In genomic region chr6:119395421-119396308, GRCm38 (mm10) we compare ENCODE assay signal across 11 mouse cellular contexts. TPM values are rescaled to one million over a fixed set of nuclear protein-coding genes. Genes with fewer than 3 reads are reported as not detected.
DNase-seq lines count a peak whose midpoint lies in the region; ATAC-seq and TF ChIP-seq lines count a peak whose summit lies in the region.
"Had no signal": no experiment of that assay in that cellular context is flagged by ENCODE, and none has a peak within 500 bp of the region (broad histone marks: within the 10 kb centered on the region; RNA-seq: fewer than 3 reads in every experiment).

No protein-coding gene starts in this region.

- H3K27me3 ChIP-seq in liver, embryonic 16.5 days (ENCODE audit: control insufficient read depth, insufficient read depth, low read depth, low read length) = no peaks in the 10 kb centered on the region
- no peaks in the 10 kb centered on the region for H3K27me3 ChIP-seq in thymus, adult 2 months (ENCODE audit: control insufficient read depth, insufficient read depth, low read length)
- no peaks in the 10 kb centered on the region for H3K27me3 ChIP-seq in midbrain, embryonic 10.5 days (ENCODE audit: low read depth, poor library complexity, severe bottlenecking)
- no peaks in the 10 kb centered on the region for H3K27me3 ChIP-seq in forebrain, postnatal 0 days (ENCODE audit: insufficient read depth, low read length)
- H3K27me3 ChIP-seq in kidney, embryonic 15.5 days = no peaks in the 10 kb centered on the region
- H3K27me3 ChIP-seq: lung, embryonic 15.5 days had no signal

- H3K4me2 ChIP-seq in liver, embryonic 16.5 days (ENCODE audit: low read depth, low read length) = peak overlapping the region; percentile 42
- no peak overlapping the region for H3K4me2 ChIP-seq in forebrain, postnatal 0 days (ENCODE audit: low read depth)
- no peak overlapping the region for H3K4me2 ChIP-seq in kidney, embryonic 15.5 days
- H3K4me2 ChIP-seq: lung, embryonic 15.5 days had no signal

- H3K9ac ChIP-seq in liver, embryonic 16.5 days (ENCODE audit: low read depth, low read length) = no peak overlapping the region
- H3K9ac ChIP-seq in forebrain, postnatal 0 days = no peak overlapping the region
- H3K9ac ChIP-seq in kidney, embryonic 15.5 days = no peak overlapping the region
- H3K9ac ChIP-seq: lung, embryonic 15.5 days had no signal

- WGBS in liver, embryonic 16.5 days (ENCODE audit: insufficient replicate concordance) = 25% methylated on average over 14 of the region's 14 CpGs
- 7% methylated on average over 14 of the region's 14 CpGs for WGBS in thymus, adult 2 months
- WGBS in midbrain, embryonic 10.5 days = 85% methylated on average over 14 of the region's 14 CpGs
- 88% methylated on average over 14 of the region's 14 CpGs for WGBS in forebrain, postnatal 0 days
- WGBS in kidney, embryonic 15.5 days = 82% methylated on average over 14 of the region's 14 CpGs

- H3K4me1 ChIP-seq in liver, embryonic 16.5 days (ENCODE audit: control insufficient read depth, low read depth, low read length) = peaks cover 14% of the 10 kb centered on the region
- peaks cover 13% of the 10 kb centered on the region for H3K4me1 ChIP-seq in thymus, adult 2 months (replicated peaks; ENCODE audit: control insufficient read depth, insufficient read depth, low read length)
- no peaks in the 10 kb centered on the region for H3K4me1 ChIP-seq in midbrain, embryonic 10.5 days
- no peaks in the 10 kb centered on the region for H3K4me1 ChIP-seq in forebrain, postnatal 0 days (ENCODE audit: insufficient read depth)
- no peaks in the 10 kb centered on the region for H3K4me1 ChIP-seq in kidney, embryonic 15.5 days

- TF ChIP-seq CTCF in thymus, adult 2 months (IDR thresholded peaks at IDR 0.05; ENCODE audit: borderline replicate concordance, control insufficient read depth, extremely low read depth, insufficient read depth, low read length, poor library complexity) = no peak
- TF ChIP-seq CTCF in forebrain, postnatal 0 days (IDR thresholded peaks at IDR 0.05; ENCODE audit: low read depth) = no peak

- TF ChIP-seq POLR2A in thymus, adult 2 months (IDR thresholded peaks at IDR 0.05; ENCODE audit: control insufficient read depth, extremely low read depth, insufficient read depth, low read length, poor library complexity) = no peak

- H3K4me3 ChIP-seq in liver, embryonic 16.5 days (ENCODE audit: low read depth, low read length) = no peak overlapping the region
- no peak overlapping the region for H3K4me3 ChIP-seq in thymus, adult 2 months (ENCODE audit: control insufficient read depth, insufficient read depth, low read length)
- no peak overlapping the region for H3K4me3 ChIP-seq in midbrain, embryonic 10.5 days
- no peak overlapping the region for H3K4me3 ChIP-seq in forebrain, postnatal 0 days (ENCODE audit: low read depth, low read length)
- H3K4me3 ChIP-seq in kidney, embryonic 15.5 days (replicated peaks) = no peak overlapping the region
- H3K4me3 ChIP-seq: erythroblast, embryonic 14.5 days; lung, embryonic 15.5 days had no signal

- peak; percentile 72 for ATAC-seq in activated CD4-positive, CD25-positive, alpha-beta regulatory T cell, adult 4 months
- no peak for ATAC-seq in liver, embryonic 16.5 days (ENCODE audit: low read depth)
- no peak for ATAC-seq in forebrain, postnatal 0 days
- ATAC-seq in kidney, embryonic 15.5 days (replicated peaks; ENCODE audit: low FRiP score) = no peak
- ATAC-seq: hindbrain, postnatal 0 days had no signal

- no peaks in the 10 kb centered on the region for H3K9me3 ChIP-seq in liver, embryonic 16.5 days (replicated peaks; ENCODE audit: control insufficient read depth, low read length)
- no peaks in the 10 kb centered on the region for H3K9me3 ChIP-seq in midbrain, embryonic 10.5 days (replicated peaks)
- H3K9me3 ChIP-seq in forebrain, postnatal 0 days (ENCODE audit: low read length) = no peaks in the 10 kb centered on the region
- no peaks in the 10 kb centered on the region for H3K9me3 ChIP-seq in kidney, embryonic 15.5 days (replicated peaks)
- H3K9me3 ChIP-seq: lung, embryonic 15.5 days had no signal

- H3K36me3 ChIP-seq in liver, embryonic 16.5 days (ENCODE audit: control insufficient read depth, insufficient read depth) = no peaks in the 10 kb centered on the region; the same call in 1 of the 2 replicates
- no peaks in the 10 kb centered on the region for H3K36me3 ChIP-seq in thymus, adult 2 months (ENCODE audit: control insufficient read depth, insufficient read depth, low read length)
- H3K36me3 ChIP-seq in midbrain, embryonic 10.5 days = no peaks in the 10 kb centered on the region
- no peaks in the 10 kb centered on the region for H3K36me3 ChIP-seq in forebrain, postnatal 0 days (ENCODE audit: insufficient read depth)
- H3K36me3 ChIP-seq in kidney, embryonic 15.5 days = no peaks in the 10 kb centered on the region
- H3K36me3 ChIP-seq: lung, embryonic 15.5 days had no signal

- peak overlapping the region; percentile 40 for H3K27ac ChIP-seq in liver, embryonic 16.5 days (ENCODE audit: low read length)
- peak overlapping the region; percentile 35; the same call in 1 of the 2 replicates for H3K27ac ChIP-seq in thymus, adult 2 months (ENCODE audit: control insufficient read depth, insufficient read depth, low read length)
- no peak overlapping the region for H3K27ac ChIP-seq in midbrain, embryonic 10.5 days (replicated peaks)
- no peak overlapping the region for H3K27ac ChIP-seq in forebrain, postnatal 0 days (ENCODE audit: low read depth, low read length)
- H3K27ac ChIP-seq in kidney, embryonic 15.5 days = no peak overlapping the region
- H3K27ac ChIP-seq: hindbrain, postnatal 0 days; lung, embryonic 15.5 days had no signal

- DNase-seq in lung, adult 18-20 months = peak; percentile 32 to 49
- DNase-seq in lung, postnatal 10 days = no peak
- DNase-seq in thymus, adult 2 months = peak; percentile 30
- DNase-seq in midbrain, embryonic 10.5 days (ENCODE audit: low spot score) = no peak
- DNase-seq in forebrain, postnatal 0 days = no peak

RNA-seq across cellular contexts. Expression of gene Adipor2, which starts 21.8 kb away (rescaled TPM):
- polyA plus RNA-seq in activated CD4-positive, CD25-positive, alpha-beta regulatory T cell, adult 4 months (2017; shearing (Covaris generic)) = 10 to 100 TPM; 10.1 to 11.5 TPM
- 29.4 and 35.2 TPM in 2 replicates for polyA plus RNA-seq in liver, embryonic 16.5 days (2015; fragmentation: Nextera tagmentation; extraction: Ambion mirVana)
- 63.8 and 70.7 TPM in 2 replicates for polyA plus RNA-seq in thymus, adult 2 months (2012; rRNA removed)
- 36.9 and 37.1 TPM in 2 replicates for polyA plus RNA-seq in midbrain, embryonic 10.5 days (2016; fragmentation: Nextera tagmentation; extraction: Ambion mirVana)
- 42.9 and 46.9 TPM in 2 replicates for total RNA-seq in forebrain, postnatal 0 days (2014; rRNA removed)
- 24.6 and 34.0 TPM in 2 replicates for polyA plus RNA-seq in forebrain, postnatal 0 days (2015; fragmentation: Nextera tagmentation; extraction: Ambion mirVana)
- 42.3 and 45.0 TPM in 2 replicates for polyA plus RNA-seq in kidney, embryonic 15.5 days (2015; fragmentation: Nextera tagmentation; extraction: Ambion mirVana)

Comparison
In these comparisons a context has a peak if more than half of its experiments do, and no peak if none do; other contexts are left out.
1. DNase-seq: peak in lung, adult 18-20 months (2 of 2) and thymus, adult 2 months (single experiment); none in lung, postnatal 10 days (single experiment), midbrain, embryonic 10.5 days (single experiment) and forebrain, postnatal 0 days (single experiment).
2. H3K27ac ChIP-seq: peak in liver, embryonic 16.5 days (single experiment) and thymus, adult 2 months (single experiment); none in midbrain, embryonic 10.5 days (single experiment), forebrain, postnatal 0 days (single experiment) and kidney, embryonic 15.5 days (single experiment).